Mouse (Mus musculus): ENCODE measurements around the gene Lck. TPM values are rescaled to one million over a fixed set of nuclear protein-coding genes. Genes with fewer than 3 reads are reported as not detected.
"Not testable (repeated sequence)": the region's sequence is repeated elsewhere in the genome, so short reads cannot be mapped to it uniquely, and the experiment has no call there.

The Lck gene
- polyA plus RNA-seq, 1 experiment from 2014 or later: 10.6 TPM

GRCm38 (mm10) chr4:129544106-129544505 lies 29.3 kb downstream of the Lck start:
- no peak for ATAC-seq (ENCODE audit: low FRiP score)
- Histone ChIP-seq H3K4me2 (replicated peaks) (no peak overlapping the region), H3K27me3 (ENCODE audit: control insufficient read depth, insufficient read depth, low read length) (no peaks in the 10 kb centered on the region), H3K36me3 (replicated peaks; ENCODE audit: control insufficient read depth, insufficient read depth) (0 out of 2 replicates have a peak, but pooled peaks cover under 1% of the 10 kb centered on the region), H3K4me1 (replicated peaks; ENCODE audit: control insufficient read depth, insufficient read depth, low read length) (peaks cover 11% of the 10 kb centered on the region), H3K9ac (no peak overlapping the region), H3K27ac (no peak overlapping the region), H3K4me3 (replicated peaks; ENCODE audit: low read length) (no peak overlapping the region), H3K9me3 (ENCODE audit: control insufficient read depth, low read length) (no peaks in the 10 kb centered on the region)
- WGBS: 76% methylated on average over 4 of the region's 4 CpGs
- DNase-seq (ENCODE audit: low spot score): no peak

GRCm38 (mm10) chr4:129542592-129543141 lies 30.8 kb downstream of the Lck start, which contains the start of gene Hdac1:
TSS of gene Hdac1 (minus strand) at chr4:129542713.
- peak within 1 kb of the TSS; percentile 77 for H3K27ac ChIP-seq
- peak within 1 kb of the TSS; percentile 86 for H3K4me3 ChIP-seq (replicated peaks; ENCODE audit: low read length)
- H3K27me3 ChIP-seq (ENCODE audit: control insufficient read depth, insufficient read depth, low read length): no peaks in the 10 kb centered on the region
- DNase-seq (ENCODE audit: low spot score): peak; percentile 93
- H3K4me2 ChIP-seq (replicated peaks): peak within 1 kb of the TSS; percentile 85
- H3K9ac ChIP-seq: peak within 1 kb of the TSS; percentile 85
- H3K4me1 ChIP-seq (replicated peaks; ENCODE audit: control insufficient read depth, insufficient read depth, low read length): peaks cover 11% of the 10 kb centered on the region
- H3K36me3 ChIP-seq (replicated peaks; ENCODE audit: control insufficient read depth, insufficient read depth): 0 out of 2 replicates have a peak, but pooled peaks cover 3% of the 10 kb centered on the region
- peak; percentile 99 for ATAC-seq (ENCODE audit: low FRiP score)
- H3K9me3 ChIP-seq (ENCODE audit: control insufficient read depth, low read length): no peaks in the 10 kb centered on the region
- under 1% methylated on average over 45 of the region's 46 CpGs for WGBS

- Histone ChIP-seq H3K4me2 (replicated peaks) (peak overlapping the region; percentile 85), H3K9me3 (ENCODE audit: control insufficient read depth, low read length) (no peaks in the 10 kb centered on the region), H3K4me3 (replicated peaks; ENCODE audit: low read length) (peak overlapping the region; percentile 86), H3K27me3 (ENCODE audit: control insufficient read depth, insufficient read depth, low read length) (no peaks in the 10 kb centered on the region), H3K9ac (peak overlapping the region; percentile 85), H3K36me3 (replicated peaks; ENCODE audit: control insufficient read depth, insufficient read depth) (0 out of 2 replicates have a peak, but pooled peaks cover 3% of the 10 kb centered on the region), H3K27ac (peak overlapping the region; percentile 77), H3K4me1 (replicated peaks; ENCODE audit: control insufficient read depth, insufficient read depth, low read length) (peaks cover 11% of the 10 kb centered on the region)
- no peak; the same call in none of the 2 replicates for ATAC-seq (ENCODE audit: low FRiP score)
- DNase-seq (ENCODE audit: low spot score): peak; percentile 31
- under 1% methylated on average over 30 of the region's 30 CpGs for WGBS
These were observed 31.4 kb downstream of the Lck start for GRCm38 (mm10) chr4:129541868-129542591.

- no peaks in the 10 kb centered on the region for H3K27me3 ChIP-seq (ENCODE audit: control insufficient read depth, insufficient read depth, low read length)
- no peak overlapping the region for H3K4me2 ChIP-seq (replicated peaks)
- H3K36me3 ChIP-seq (replicated peaks; ENCODE audit: control insufficient read depth, insufficient read depth): 0 out of 2 replicates have a peak, but pooled peaks cover 3% of the 10 kb centered on the region
- H3K4me1 ChIP-seq (replicated peaks; ENCODE audit: control insufficient read depth, insufficient read depth, low read length): peaks cover 11% of the 10 kb centered on the region
- ATAC-seq (ENCODE audit: low FRiP score) (no peak), DNase-seq (ENCODE audit: low spot score) (no peak)
- WGBS: 90% methylated on average over 6 of the region's 6 CpGs
- H3K4me3 ChIP-seq (replicated peaks; ENCODE audit: low read length): no peak overlapping the region
- no peak overlapping the region for H3K9ac ChIP-seq
- H3K9me3 ChIP-seq (ENCODE audit: control insufficient read depth, low read length): no peaks in the 10 kb centered on the region
- H3K27ac ChIP-seq: no peak overlapping the region
These were observed 33.4 kb downstream of the Lck start for GRCm38 (mm10) chr4:129540012-129540411.

GRCm38 (mm10) chr4:129528901-129529300 lies 44.5 kb downstream of the Lck start:
- H3K9ac ChIP-seq; H3K27me3 ChIP-seq (ENCODE audit: control insufficient read depth, insufficient read depth, low read length); H3K9me3 ChIP-seq (ENCODE audit: control insufficient read depth, low read length); H3K27ac ChIP-seq; H3K4me3 ChIP-seq (replicated peaks; ENCODE audit: low read length); DNase-seq (ENCODE audit: low spot score); H3K4me2 ChIP-seq (replicated peaks); ATAC-seq (ENCODE audit: low FRiP score); H3K4me1 ChIP-seq (replicated peaks; ENCODE audit: control insufficient read depth, insufficient read depth, low read length): not testable (repeated sequence)
- H3K36me3 ChIP-seq (replicated peaks; ENCODE audit: control insufficient read depth, insufficient read depth): peaks cover 83% of the 10 kb centered on the region
- WGBS: 95% methylated on average over 5 of the region's 6 CpGs

- Histone ChIP-seq H3K9ac (no peak overlapping the region), H3K4me2 (replicated peaks) (no peak overlapping the region), H3K36me3 (replicated peaks; ENCODE audit: control insufficient read depth, insufficient read depth) (peaks cover 95% of the 10 kb centered on the region), H3K9me3 (ENCODE audit: control insufficient read depth, low read length) (no peaks in the 10 kb centered on the region), H3K27ac (no peak overlapping the region), H3K4me3 (replicated peaks; ENCODE audit: low read length) (no peak overlapping the region), H3K27me3 (ENCODE audit: control insufficient read depth, insufficient read depth, low read length) (no peaks in the 10 kb centered on the region), H3K4me1 (replicated peaks; ENCODE audit: control insufficient read depth, insufficient read depth, low read length) (no peaks in the 10 kb centered on the region)
- WGBS: 89% methylated on average over 3 of the region's 3 CpGs
- ATAC-seq (ENCODE audit: low FRiP score): no peak
- no peak for DNase-seq (ENCODE audit: low spot score)
These were observed 47.6 kb downstream of the Lck start for GRCm38 (mm10) chr4:129525889-129526288.

- no peak for ATAC-seq (ENCODE audit: low FRiP score)
- no peak overlapping the region for H3K4me3 ChIP-seq (replicated peaks; ENCODE audit: low read length)
- peaks cover 93% of the 10 kb centered on the region for H3K36me3 ChIP-seq (replicated peaks; ENCODE audit: control insufficient read depth, insufficient read depth)
- no peak overlapping the region for H3K9ac ChIP-seq
- no peaks in the 10 kb centered on the region for H3K9me3 ChIP-seq (ENCODE audit: control insufficient read depth, low read length)
- no peaks in the 10 kb centered on the region for H3K27me3 ChIP-seq (ENCODE audit: control insufficient read depth, insufficient read depth, low read length)
- H3K4me1 ChIP-seq (replicated peaks; ENCODE audit: control insufficient read depth, insufficient read depth, low read length): no peaks in the 10 kb centered on the region
- DNase-seq (ENCODE audit: low spot score): no peak
- H3K27ac ChIP-seq: no peak overlapping the region
- no peak overlapping the region for H3K4me2 ChIP-seq (replicated peaks)
- WGBS: 92% methylated on average over 5 of the region's 5 CpGs
These were observed 48.1 kb downstream of the Lck start for GRCm38 (mm10) chr4:129525338-129525737.

GRCm38 (mm10) chr4:129518519-129518918 lies 54.9 kb downstream of the Lck start:
- Histone ChIP-seq H3K27me3 (ENCODE audit: control insufficient read depth, insufficient read depth, low read length) (no peaks in the 10 kb centered on the region), H3K4me2 (replicated peaks) (no peak overlapping the region), H3K4me3 (replicated peaks; ENCODE audit: low read length) (no peak overlapping the region), H3K36me3 (replicated peaks; ENCODE audit: control insufficient read depth, insufficient read depth) (peaks cover 82% of the 10 kb centered on the region), H3K9ac (no peak overlapping the region), H3K4me1 (replicated peaks; ENCODE audit: control insufficient read depth, insufficient read depth, low read length) (peaks cover 10% of the 10 kb centered on the region; the same call in 1 of the 2 replicates), H3K27ac (no peak overlapping the region), H3K9me3 (ENCODE audit: control insufficient read depth, low read length) (no peaks in the 10 kb centered on the region)
- DNase-seq (ENCODE audit: low spot score): no peak
- no peak for ATAC-seq (ENCODE audit: low FRiP score)
- WGBS: 96% methylated on average over 7 of the region's 8 CpGs

GRCm38 (mm10) chr4:129516925-129517324 lies 56.5 kb downstream of the Lck start:
- Histone ChIP-seq H3K4me1 (replicated peaks; ENCODE audit: control insufficient read depth, insufficient read depth, low read length) (peaks cover 21% of the 10 kb centered on the region), H3K4me3 (replicated peaks; ENCODE audit: low read length) (no peak overlapping the region), H3K27me3 (ENCODE audit: control insufficient read depth, insufficient read depth, low read length) (no peaks in the 10 kb centered on the region), H3K9me3 (ENCODE audit: control insufficient read depth, low read length) (no peaks in the 10 kb centered on the region), H3K4me2 (replicated peaks) (no peak overlapping the region), H3K9ac (no peak overlapping the region), H3K36me3 (replicated peaks; ENCODE audit: control insufficient read depth, insufficient read depth) (peaks cover 66% of the 10 kb centered on the region), H3K27ac (no peak overlapping the region)
- ATAC-seq (ENCODE audit: low FRiP score): no peak
- WGBS: 52% methylated on average over 2 of the region's 2 CpGs
- no peak for DNase-seq (ENCODE audit: low spot score)
